Mouse (Mus musculus) right cerebral cortex, postnatal 36 days (tissue): ENCODE measurements at regions not wholly inside any gene's neighbourhood (a gene's known extent, or its start where the extent isn't known, plus 50 kb on each side); places are given as distances from the start of the nearest gene placed in this dataset.

Experiments
- DNase-seq, 2 experiments: peaks; one replicate each; pipeline ENCODE4 v3.0.0; 2022; ENCODE audit warnings: low spot score in 2 of 2, mixed read lengths in 1 of 2

DNA sequence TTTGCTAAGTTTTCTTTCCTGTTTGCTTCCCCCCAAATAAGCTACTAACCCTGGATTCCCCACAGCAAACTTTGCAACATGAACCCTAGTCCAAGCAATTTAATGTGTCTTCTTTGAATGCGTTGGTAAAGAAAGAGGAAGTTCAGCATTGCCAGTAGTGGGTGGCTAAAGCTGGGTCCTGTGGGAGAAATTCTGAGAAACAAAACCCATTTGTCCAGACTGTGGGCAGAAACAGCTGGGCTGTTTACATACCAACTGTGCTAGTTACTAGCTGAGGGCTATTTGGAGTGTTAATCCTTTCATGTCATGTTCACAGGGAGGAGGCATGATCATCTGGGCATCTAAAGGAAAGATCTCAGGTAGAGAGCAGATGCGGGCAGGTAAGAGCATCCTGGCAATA is 51.8 kb upstream of the 1190002N15Rik start:
- DNase-seq: no peak

DNA sequence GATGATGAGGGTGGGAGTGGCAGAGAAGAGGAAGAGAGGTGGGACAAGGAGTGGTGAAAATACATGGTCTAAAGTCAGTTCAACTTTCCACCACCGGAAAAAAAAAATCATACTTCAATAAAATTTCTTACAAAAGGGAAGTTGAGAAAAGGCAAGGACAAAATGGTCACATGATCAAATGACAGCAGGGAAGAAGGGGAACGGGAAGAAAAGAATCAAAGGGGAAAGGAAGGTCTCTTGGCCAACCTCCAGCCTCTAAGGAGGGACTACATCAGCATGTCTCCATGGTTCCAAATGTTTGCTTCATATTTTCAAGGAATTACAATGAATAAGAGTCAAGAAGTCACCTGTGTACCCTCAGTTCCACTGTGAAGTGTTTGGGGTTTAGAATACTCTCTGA is 64.7 kb upstream of the Slc9a9 start:
- DNase-seq: no peak

- no peak for DNase-seq
These were observed 63.3 kb upstream of the Slc9a9 start for GRCm38 (mm10) chr9:94606422-94606821.

GRCm38 (mm10) chr9:94607011-94607749 is 62.5 kb upstream of the Slc9a9 start:
- DNase-seq: no peak

- no peak for DNase-seq
These were observed 62.0 kb upstream of the Slc9a9 start for GRCm38 (mm10) chr9:94607750-94608106.

- no peak for DNase-seq
These were observed 59.6 kb upstream of the Slc9a9 start for GRCm38 (mm10) chr9:94610101-94610500.

DNA sequence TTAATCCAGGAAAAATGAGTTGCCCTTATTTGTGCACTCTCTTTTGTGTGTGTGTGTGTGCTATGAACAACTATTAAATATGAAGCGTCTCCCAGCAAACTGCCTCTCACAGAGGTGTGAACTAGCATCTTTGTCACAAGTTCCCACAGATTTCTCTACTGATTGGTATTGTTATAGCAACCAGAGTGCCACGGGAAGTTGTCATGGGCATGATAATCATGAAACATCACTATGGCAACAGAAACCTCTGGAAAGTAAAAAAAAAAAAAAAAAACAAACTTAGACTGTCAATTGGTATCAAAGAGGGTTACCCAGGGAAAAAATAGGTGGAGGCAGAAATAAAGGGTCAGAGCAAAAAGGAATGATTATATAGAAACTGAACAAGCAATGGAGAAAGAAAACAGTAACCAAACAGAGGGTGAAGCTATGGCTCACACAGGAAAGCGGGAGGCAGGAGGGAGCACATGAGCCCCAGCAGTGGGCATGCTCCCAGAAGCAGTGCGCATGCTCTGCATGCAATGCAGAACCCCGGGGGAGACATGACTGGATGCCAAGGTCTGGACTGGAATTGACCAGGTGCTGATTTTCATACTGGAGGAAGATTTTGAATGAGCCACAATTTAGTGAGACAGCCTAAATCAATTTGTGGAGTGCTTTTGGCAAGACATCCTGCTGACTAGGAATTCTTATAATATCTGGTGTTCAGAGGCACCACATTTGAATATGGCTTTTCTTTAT is 58.9 kb upstream of the Slc9a9 start:
- DNase-seq: no peak

DNA sequence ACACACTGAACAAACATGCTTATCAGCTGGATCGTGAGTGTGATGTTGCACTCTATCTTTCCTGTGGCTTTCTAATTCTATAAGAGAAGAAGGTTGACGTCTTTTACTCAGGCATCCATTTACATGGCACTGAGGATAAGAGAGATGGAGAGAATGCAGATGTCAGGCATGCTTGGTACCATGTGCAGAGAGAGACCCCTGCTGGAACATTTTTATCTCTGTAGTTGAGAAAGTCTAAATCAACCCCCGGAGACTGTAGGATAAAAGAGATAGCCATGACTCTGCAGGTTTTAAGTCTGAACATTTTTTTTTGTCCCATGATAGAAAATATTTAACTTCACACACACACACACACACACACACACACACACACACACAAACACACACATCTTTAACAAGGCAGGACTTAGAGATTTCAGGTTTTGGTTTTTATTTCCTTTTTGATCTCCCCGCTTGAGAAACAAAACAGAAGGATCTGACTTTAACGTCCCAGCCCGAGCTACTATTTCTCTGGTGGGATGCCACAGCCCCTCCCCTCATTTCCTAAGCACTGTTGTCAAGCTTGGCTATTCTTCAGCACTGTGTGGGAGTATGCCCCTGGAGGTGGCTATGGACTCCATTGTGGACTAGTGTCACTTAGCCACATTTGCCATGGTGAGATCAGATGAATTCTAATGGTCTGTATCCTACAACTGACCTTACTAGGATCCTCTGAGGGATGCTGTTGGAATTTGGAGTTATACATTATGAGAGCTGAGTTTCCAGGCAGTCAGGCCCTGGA is 55.6 kb upstream of the Slc9a9 start:
- peak; percentile 21 to 36 for DNase-seq

DNA sequence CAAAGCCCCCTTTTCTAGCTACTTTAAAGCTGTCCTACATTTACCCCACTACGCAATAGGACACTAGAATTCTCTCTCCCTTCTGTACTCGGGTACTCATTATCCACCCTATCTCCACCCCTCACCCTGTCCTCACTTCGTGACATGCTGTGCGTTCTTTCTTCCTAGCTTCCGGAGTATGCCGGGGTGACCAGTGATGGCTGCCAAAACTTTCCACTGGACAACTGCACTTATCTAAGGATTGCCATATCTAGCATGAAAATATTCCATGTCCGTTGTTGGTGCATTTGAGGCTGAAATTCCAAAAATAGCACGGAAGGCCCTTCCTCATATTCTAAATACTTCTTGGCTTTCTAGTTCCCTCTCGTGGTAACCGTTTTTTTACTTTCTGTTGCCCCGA is 54.5 kb upstream of the Slc9a9 start:
- no peak for DNase-seq

- no peak for DNase-seq
These were observed 51.5 kb upstream of the Slc9a9 start for GRCm38 (mm10) chr9:94618079-94618786.
